Mouse (Mus musculus) neural tube, embryonic 12.5 days (tissue): ENCODE measurements at regions not wholly inside any gene's neighbourhood (a gene's known extent, or its start where the extent isn't known, plus 50 kb on each side); places are given as distances from the start of the nearest gene placed in this dataset.

ENCODE experiments used
- ATAC-seq: fragments of 200-750 bp; cut with Nextera tagmentation; 2 replicates; pipeline ENCODE4 v1.8.0; 2017; ENCODE audit warnings: low read depth, mild to moderate bottlenecking, moderate TSS enrichment, moderate library complexity; ENCODE audit not compliant: low FRiP score
- H3K27ac ChIP-seq: fragments of 300-500 bp; sonication (generic); 2 replicates; pipeline ENCODE4 v1.5.1; 2016
- H3K27me3 ChIP-seq: fragments of 300-500 bp; sonication (generic); replicated peaks from 2 replicates; pipeline ENCODE4 v1.6.1; 2016; ENCODE audit warnings: mild to moderate bottlenecking
- H3K36me3 ChIP-seq: fragments of 300-500 bp; sonication (generic); 2 replicates; pipeline ENCODE4 v1.6.1; 2016; ENCODE audit warnings: mild to moderate bottlenecking
- H3K4me1 ChIP-seq: fragments of 300-500 bp; sonication (generic); 2 replicates; pipeline ENCODE4 v1.6.1; 2016
- H3K4me2 ChIP-seq: fragments of 300-500 bp; sonication (generic); replicated peaks from 2 replicates; pipeline ENCODE4 v1.6.1; 2016; ENCODE audit warnings: mild to moderate bottlenecking
- H3K4me3 ChIP-seq: fragments of 300-500 bp; sonication (generic); 2 replicates; pipeline ENCODE4 v1.5.1; 2016
- H3K9ac ChIP-seq: fragments of 300-500 bp; sonication (generic); 2 replicates; pipeline ENCODE4 v1.6.1; 2016; ENCODE audit warnings: mild to moderate bottlenecking
- H3K9me3 ChIP-seq: fragments of 300-500 bp; sonication (generic); 2 replicates; pipeline ENCODE4 v1.6.1; 2016; ENCODE audit warnings: mild to moderate bottlenecking
- WGBS: fragments of 180-500 bp; shearing (Covaris S2); methylation state at CpG from one replicate; pipeline ENCODE4 v1.1.7; 2016; 5-methylcytosine and 5-hydroxymethylcytosine counted together

DNA sequence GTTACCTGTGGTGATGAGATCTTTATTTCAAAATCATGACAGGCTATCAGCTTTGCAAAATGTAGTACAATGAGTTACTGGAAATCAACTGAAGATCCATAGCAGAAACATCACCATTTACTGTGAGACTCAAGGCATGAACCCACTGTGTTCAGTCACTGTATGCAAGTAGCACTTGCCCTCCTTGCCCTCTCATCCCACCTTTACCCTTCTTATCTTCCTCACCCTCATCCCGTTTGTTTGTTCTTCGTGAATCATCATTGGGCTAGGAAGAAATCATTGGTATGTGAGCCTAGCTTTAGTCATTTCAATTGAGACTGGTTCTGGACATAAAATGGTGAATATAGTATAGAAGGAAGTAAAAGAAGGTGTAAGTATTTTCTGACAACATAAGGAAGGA, 223.6 kb downstream of the Gm5447 start:
- no peak overlapping the region for H3K9ac ChIP-seq
- no peaks in the 10 kb centered on the region for H3K9me3 ChIP-seq
- no peaks in the 10 kb centered on the region for H3K4me1 ChIP-seq
- H3K27me3 ChIP-seq = no peaks in the 10 kb centered on the region
- H3K4me2 ChIP-seq = no peak overlapping the region
- no peak overlapping the region for H3K27ac ChIP-seq
- H3K36me3 ChIP-seq = no peaks in the 10 kb centered on the region
- WGBS = 87% methylated on average over 2 of the region's 2 CpGs
- no peak overlapping the region for H3K4me3 ChIP-seq
- ATAC-seq = no peak

DNA sequence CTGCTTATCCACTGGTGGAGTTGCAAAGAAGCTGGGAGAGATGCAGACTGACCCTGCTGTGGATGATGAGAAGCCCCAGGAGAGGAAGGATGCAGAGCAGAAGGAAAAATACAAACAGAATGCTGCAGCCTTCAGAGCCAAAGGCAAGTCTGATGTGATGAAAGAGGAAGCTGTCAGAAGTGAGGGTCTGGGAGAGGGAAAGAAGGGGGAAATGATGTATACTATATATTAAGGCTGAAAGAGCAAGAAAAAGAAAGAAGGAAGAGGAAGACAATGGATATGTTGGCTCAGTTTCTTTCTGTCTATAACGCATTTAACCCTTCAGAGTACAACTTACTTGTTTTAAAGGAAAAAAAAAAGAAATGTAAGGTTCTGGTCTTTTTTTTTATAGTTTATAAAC, 225.4 kb downstream of the Gm5447 start:
- Histone ChIP-seq H3K9me3 (no peaks in the 10 kb centered on the region), H3K27me3 (no peaks in the 10 kb centered on the region), H3K4me3 (no peak overlapping the region), H3K4me1 (no peaks in the 10 kb centered on the region), H3K9ac (no peak overlapping the region), H3K36me3 (no peaks in the 10 kb centered on the region), H3K4me2 (no peak overlapping the region), H3K27ac (no peak overlapping the region)
- 94% methylated on average over 1 of the region's 1 CpGs for WGBS
- no peak for ATAC-seq

DNA sequence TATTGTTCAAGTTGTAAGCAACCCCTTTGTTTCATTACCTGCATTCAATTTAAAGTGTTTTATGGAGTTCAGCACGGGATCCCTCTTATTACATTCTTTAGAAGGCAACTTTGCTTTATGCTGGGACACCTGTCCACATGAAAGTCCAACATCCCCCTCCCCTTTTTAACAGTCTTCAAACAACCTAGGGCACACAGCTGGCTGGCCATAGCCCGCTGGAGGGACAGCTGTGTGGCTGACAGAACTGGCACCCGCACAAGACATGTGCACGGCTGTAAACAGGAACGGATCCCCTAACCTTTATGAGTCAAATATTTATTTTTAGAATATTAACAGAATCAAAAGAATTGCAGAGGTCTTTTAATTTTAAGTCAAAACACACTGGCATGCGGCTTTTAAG, 230.1 kb downstream of the Gm5447 start:
- Histone ChIP-seq H3K4me3 (no peak overlapping the region), H3K4me2 (no peak overlapping the region), H3K27ac (no peak overlapping the region), H3K4me1 (no peaks in the 10 kb centered on the region), H3K27me3 (no peaks in the 10 kb centered on the region), H3K36me3 (no peaks in the 10 kb centered on the region), H3K9ac (no peak overlapping the region), H3K9me3 (no peaks in the 10 kb centered on the region)
- 55% methylated on average over 6 of the region's 6 CpGs for WGBS
- no peak for ATAC-seq

- Histone ChIP-seq H3K9me3 (no peaks in the 10 kb centered on the region), H3K36me3 (no peaks in the 10 kb centered on the region), H3K9ac (no peak overlapping the region), H3K4me2 (no peak overlapping the region), H3K4me3 (no peak overlapping the region), H3K27ac (no peak overlapping the region), H3K4me1 (no peaks in the 10 kb centered on the region), H3K27me3 (no peaks in the 10 kb centered on the region)
- 54% methylated on average over 5 of the region's 5 CpGs for WGBS
- no peak for ATAC-seq
Observed at GRCm38 (mm10) chr13:31206381-31206780, 232.4 kb downstream of the Gm5447 start.

DNA sequence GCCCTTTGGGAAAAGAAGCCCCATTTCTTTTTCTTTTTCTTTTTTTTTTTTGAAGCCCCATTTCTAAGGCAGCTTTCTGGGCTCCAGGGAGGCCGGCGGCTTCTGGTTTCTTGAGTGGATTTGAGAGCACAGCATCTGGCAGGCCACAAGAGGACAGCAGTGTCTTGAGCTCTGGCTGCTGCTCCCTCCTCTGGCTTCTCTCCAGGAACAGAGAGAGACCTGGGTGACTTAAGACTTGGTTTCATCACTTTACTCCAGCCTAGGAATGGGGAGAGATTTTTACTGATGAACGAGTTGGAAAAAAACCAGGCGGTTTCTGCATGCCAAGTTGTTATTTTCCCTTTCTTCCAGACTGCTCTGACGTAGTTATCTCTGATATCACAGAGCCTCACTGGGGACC, 233.7 kb downstream of the Gm5447 start:
- Histone ChIP-seq H3K27ac (no peak overlapping the region), H3K36me3 (no peaks in the 10 kb centered on the region), H3K4me3 (no peak overlapping the region), H3K4me1 (no peaks in the 10 kb centered on the region), H3K27me3 (no peaks in the 10 kb centered on the region), H3K9ac (no peak overlapping the region), H3K9me3 (no peaks in the 10 kb centered on the region), H3K4me2 (no peak overlapping the region)
- WGBS = 70% methylated on average over 5 of the region's 5 CpGs
- ATAC-seq = no peak

- H3K9ac ChIP-seq = no peak overlapping the region
- 83% methylated on average over 2 of the region's 2 CpGs for WGBS
- no peaks in the 10 kb centered on the region for H3K36me3 ChIP-seq
- no peak overlapping the region for H3K27ac ChIP-seq
- no peaks in the 10 kb centered on the region for H3K27me3 ChIP-seq
- no peaks in the 10 kb centered on the region for H3K4me1 ChIP-seq
- no peaks in the 10 kb centered on the region for H3K9me3 ChIP-seq
- ATAC-seq = no peak
- H3K4me3 ChIP-seq = no peak overlapping the region
- no peak overlapping the region for H3K4me2 ChIP-seq
Observed at GRCm38 (mm10) chr13:31223016-31223415, 249.0 kb downstream of the Gm5447 start.

DNA sequence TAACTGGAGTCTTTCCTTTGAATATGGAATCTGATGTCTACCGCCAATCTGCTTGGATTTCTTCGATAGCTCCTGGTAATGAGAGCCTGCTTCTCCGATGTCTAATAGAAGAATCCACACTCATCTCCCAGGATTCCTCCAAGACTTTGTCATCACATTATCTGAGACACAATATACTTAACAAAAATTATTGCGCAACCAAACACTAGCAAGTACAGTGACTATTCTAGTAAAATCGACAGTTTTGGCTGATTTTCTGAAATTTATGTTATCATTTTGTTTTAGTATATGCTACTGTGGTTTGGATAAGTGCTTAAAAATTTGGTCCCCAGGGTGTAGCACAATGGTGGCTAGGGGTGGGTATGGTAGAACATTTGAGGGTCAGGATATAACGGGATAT, 266.5 kb downstream of the Gm5447 start:
- no peak for ATAC-seq
- Histone ChIP-seq H3K4me2 (no peak overlapping the region), H3K27ac (no peak overlapping the region), H3K27me3 (no peaks in the 10 kb centered on the region), H3K4me3 (no peak overlapping the region), H3K9me3 (no peaks in the 10 kb centered on the region), H3K4me1 (no peaks in the 10 kb centered on the region), H3K9ac (no peak overlapping the region), H3K36me3 (no peaks in the 10 kb centered on the region)
- WGBS = 96% methylated on average over 6 of the region's 6 CpGs

DNA sequence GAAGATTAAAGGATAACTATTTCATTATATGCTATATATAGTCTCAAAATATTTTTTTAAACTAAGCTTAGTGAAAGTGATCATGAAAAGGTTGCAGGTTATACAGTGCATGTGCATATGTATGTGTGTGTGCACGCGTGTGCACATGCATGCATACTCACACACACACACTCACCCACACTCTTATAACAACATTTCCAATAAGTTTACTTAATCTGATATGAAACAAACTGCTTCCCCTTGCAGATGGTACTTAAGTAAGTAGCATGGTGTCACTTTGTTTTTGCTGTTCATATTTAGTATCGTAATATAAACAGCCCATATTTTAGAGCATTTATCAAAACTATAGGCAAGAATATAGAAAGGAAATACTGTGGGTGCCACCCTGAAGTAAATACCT, 275.0 kb downstream of the Gm5447 start:
- Histone ChIP-seq H3K36me3 (no peaks in the 10 kb centered on the region), H3K27ac (no peak overlapping the region), H3K4me3 (no peak overlapping the region), H3K27me3 (no peaks in the 10 kb centered on the region), H3K4me1 (no peaks in the 10 kb centered on the region), H3K4me2 (no peak overlapping the region), H3K9me3 (no peaks in the 10 kb centered on the region), H3K9ac (no peak overlapping the region)
- no peak for ATAC-seq
- WGBS = 92% methylated on average over 3 of the region's 3 CpGs

- no peak overlapping the region for H3K4me3 ChIP-seq
- WGBS = 86% methylated on average over 5 of the region's 5 CpGs
- no peaks in the 10 kb centered on the region for H3K36me3 ChIP-seq
- no peak for ATAC-seq
- no peak overlapping the region for H3K4me2 ChIP-seq
- no peak overlapping the region for H3K9ac ChIP-seq
- H3K27me3 ChIP-seq = no peaks in the 10 kb centered on the region
- no peaks in the 10 kb centered on the region for H3K4me1 ChIP-seq
- no peaks in the 10 kb centered on the region for H3K9me3 ChIP-seq
- no peak overlapping the region for H3K27ac ChIP-seq
Observed at GRCm38 (mm10) chr13:31249525-31249924, 275.5 kb downstream of the Gm5447 start.

DNA sequence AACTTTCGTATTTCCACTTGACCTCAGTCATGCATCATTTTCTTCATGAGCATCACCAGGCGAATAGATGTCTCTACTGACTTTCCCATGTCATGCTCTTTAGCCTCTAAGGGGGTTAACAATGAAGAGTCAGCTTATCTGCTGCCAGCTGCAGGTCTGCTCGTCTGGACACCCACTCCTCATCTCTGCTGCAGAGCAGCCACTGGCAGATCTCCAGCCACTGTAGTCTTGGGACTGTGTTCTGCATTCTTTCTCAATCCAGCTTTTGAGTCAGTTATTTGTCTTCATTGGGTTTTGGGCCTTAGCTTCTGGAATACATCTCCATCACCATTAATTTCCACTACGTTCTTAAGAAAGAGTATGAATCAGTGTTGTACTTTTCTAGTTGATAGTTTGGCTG, 280.0 kb downstream of the Gm5447 start:
- ATAC-seq = no peak
- no peak overlapping the region for H3K27ac ChIP-seq
- WGBS = 81% methylated on average over 4 of the region's 4 CpGs

GRCm38 (mm10) chr13:31254744-31255143, 280.7 kb downstream of the Gm5447 start:
- Histone ChIP-seq H3K4me1 (no peaks in the 10 kb centered on the region), H3K27ac (no peak overlapping the region), H3K36me3 (no peaks in the 10 kb centered on the region), H3K4me3 (no peak overlapping the region), H3K4me2 (no peak overlapping the region), H3K27me3 (no peaks in the 10 kb centered on the region), H3K9ac (no peak overlapping the region), H3K9me3 (no peaks in the 10 kb centered on the region)
- ATAC-seq = no peak
- WGBS = 90% methylated on average over 3 of the region's 3 CpGs

More for the DNA sequence above, 280.0 kb downstream of the Gm5447 start:
- H3K4me1 ChIP-seq = no peaks in the 10 kb centered on the region
- H3K27me3 ChIP-seq = no peaks in the 10 kb centered on the region
- H3K36me3 ChIP-seq = no peaks in the 10 kb centered on the region
- H3K4me3 ChIP-seq = no peak overlapping the region
- H3K4me2 ChIP-seq = no peak overlapping the region
- no peaks in the 10 kb centered on the region for H3K9me3 ChIP-seq
- no peak overlapping the region for H3K9ac ChIP-seq

DNA sequence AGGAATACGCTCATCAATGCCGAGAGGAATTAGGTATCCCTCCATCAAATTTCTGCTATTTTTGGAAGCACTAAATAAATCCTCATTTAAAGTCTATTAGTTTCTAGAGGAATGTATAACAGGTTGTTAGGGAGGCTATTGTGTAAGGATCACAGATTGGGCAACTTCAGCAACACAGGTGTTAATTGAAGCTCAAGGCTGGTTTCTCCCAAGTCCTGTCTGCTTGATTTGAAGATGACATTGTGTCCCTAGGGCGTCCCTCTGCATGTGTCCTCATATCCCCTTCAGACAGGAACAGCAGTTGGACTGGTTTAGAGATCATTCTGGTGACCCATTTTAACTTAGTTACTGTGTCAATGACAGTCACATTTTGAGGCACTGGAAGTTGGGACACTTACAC, 281.5 kb downstream of the Gm5447 start:
- H3K27me3 ChIP-seq = no peaks in the 10 kb centered on the region
- no peak for ATAC-seq
- 88% methylated on average over 3 of the region's 3 CpGs for WGBS
- H3K9ac ChIP-seq = no peak overlapping the region
- no peaks in the 10 kb centered on the region for H3K36me3 ChIP-seq
- no peak overlapping the region for H3K27ac ChIP-seq
- no peak overlapping the region for H3K4me2 ChIP-seq
- no peaks in the 10 kb centered on the region for H3K4me1 ChIP-seq
- no peak overlapping the region for H3K4me3 ChIP-seq
- no peaks in the 10 kb centered on the region for H3K9me3 ChIP-seq

- Histone ChIP-seq H3K9me3 (no peaks in the 10 kb centered on the region), H3K4me1 (no peaks in the 10 kb centered on the region), H3K4me2 (no peak overlapping the region), H3K27ac (no peak overlapping the region), H3K27me3 (no peaks in the 10 kb centered on the region), H3K36me3 (no peaks in the 10 kb centered on the region), H3K4me3 (no peak overlapping the region), H3K9ac (no peak overlapping the region)
- ATAC-seq = no peak
- WGBS = 81% methylated on average over 3 of the region's 3 CpGs
Observed at GRCm38 (mm10) chr13:31267865-31268264, 288.1 kb upstream of the Foxq1 start.
